Mouse (Mus musculus) fibroblast of lung, adult 2 months (primary cell): Measurements from ENCODE around the gene Krt71.
A peak's percentile ranks its signal among the peaks of the same experiment; 100 is the strongest.
"Not testable (repeated sequence)": the region's sequence is repeated elsewhere in the genome, so short reads cannot be mapped to it uniquely, and the experiment has no call there.

ENCODE experiments used
- DNase-seq: peaks from one replicate; pipeline ENCODE4 v3.0.0-alpha.2; 2011; ENCODE audit warnings: low read depth

The Krt71 gene

DNA sequence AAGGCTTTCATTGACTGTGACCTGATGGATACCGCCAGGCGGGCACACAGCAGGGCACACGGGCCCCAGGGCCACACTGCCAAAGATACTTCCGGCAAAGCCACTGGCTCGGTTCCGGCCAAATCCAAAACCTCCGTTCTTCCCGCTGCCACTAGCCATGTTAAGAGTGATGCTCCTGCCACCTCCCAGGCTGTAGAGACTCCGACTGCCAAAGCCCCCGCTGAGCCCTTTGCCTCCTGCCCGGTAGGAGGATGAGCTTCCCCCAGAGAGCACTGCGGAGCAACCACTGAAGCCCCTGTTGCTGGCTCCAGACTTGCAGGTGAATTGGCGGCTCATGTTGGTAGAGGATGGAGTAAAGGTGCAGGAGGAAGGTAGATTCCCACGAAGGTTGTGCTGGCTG is at the start of gene Krt71:
Krt71 (minus strand) TSS at position 399 of the 400 bp plus-strand sequence.
- no peak for DNase-seq

DNA sequence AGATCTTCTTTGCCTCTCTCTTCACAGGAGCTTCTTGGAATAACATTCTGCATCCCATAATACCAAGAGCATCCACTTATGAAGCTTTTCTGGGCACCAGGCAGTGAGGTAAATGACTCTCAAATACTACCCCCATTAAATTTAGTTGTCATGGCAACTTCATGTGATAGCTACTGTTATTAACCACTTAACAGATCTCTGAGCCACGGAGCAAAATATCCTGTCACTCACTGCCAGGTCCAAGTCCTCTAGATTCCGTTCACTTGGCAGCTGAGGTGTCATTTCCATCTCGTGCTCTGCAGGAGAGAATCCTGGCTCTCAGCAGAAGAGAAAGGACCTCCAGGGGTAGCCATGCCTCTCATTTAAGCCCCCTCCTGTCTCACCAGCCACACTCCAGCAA is 48.0 kb upstream of the Krt71 start:
- DNase-seq = no peak

- DNase-seq = no peak
Observed at GRCm38 (mm10) chr15:101786360-101786759, 43.5 kb upstream of the Krt71 start, which contains the start of gene Krt72. Gene Krt72, minus strand, starts transcription at chr15:101786460.

DNA sequence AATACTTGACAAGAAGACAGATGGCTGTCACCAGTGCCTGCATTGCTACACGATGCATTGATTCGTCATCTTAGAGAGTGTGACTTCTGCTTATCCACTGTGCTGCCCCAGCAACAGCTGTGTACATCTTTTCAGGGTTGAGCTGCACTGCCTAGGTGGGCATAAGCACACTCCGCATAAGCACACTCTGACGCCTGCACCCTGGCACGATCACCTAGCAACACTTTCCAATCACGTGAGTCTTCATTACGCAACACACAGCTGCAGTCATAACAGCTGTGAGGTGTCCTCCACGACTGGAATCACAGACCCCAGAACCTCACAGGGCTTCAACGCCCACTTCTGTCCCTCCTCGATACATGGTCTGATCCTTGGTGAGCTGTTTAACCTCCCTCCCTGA is 30.5 kb upstream of the Krt71 start:
- no peak for DNase-seq

- peak; percentile 66 for DNase-seq
Observed at GRCm38 (mm10) chr15:101772711-101773081, 29.8 kb upstream of the Krt71 start.

DNA sequence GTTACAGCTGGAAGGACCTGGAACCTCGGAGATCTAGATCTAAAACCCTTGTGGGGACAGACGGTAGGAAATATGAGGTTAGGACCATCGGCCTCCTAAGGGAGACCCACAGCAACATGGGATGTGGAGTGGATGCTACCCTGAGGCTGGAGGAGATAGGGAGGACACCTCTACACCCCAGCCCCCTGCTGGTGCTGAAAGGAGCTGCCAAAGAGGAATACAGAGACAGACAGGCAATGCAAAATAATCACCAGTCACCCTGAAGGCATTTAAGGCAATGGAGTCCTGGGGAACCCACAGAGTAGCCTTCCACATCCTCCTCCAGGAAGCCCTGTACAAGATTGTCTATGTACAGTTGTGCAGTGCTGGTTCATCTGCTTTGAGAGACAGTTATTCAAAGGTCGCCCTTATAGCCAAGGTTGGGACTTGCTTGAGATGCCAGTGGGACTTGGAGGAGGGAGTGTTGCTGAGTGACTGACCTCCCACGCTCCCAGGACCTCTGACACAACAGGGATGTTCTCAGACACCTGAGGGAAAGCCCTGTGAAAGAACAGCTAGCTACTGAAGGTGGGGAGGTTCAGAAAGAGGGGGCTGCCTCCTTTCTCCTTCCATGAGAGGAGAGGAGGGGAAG is 29.3 kb upstream of the Krt71 start:
- DNase-seq = no peak

DNA sequence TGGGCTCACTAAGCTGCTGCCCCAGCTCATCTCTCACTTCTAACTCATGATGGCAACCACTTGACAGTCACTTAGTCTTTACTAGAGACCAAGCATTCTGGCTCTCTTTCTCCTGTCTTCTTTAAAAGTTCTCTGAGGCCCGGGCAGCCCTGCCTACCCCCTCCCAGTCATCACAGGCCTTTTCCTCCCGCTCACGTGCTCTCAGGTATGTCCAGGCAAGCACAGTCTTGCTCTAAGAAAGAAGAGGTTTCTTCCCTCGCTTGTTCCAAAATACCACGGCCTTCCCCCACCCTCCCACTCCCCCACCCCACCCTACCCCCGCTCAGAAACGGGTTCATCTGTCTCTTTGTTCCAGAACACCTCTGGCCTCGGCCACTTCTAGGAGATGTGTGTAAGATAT is 27.3 kb upstream of the Krt71 start:
- no peak for DNase-seq

DNA sequence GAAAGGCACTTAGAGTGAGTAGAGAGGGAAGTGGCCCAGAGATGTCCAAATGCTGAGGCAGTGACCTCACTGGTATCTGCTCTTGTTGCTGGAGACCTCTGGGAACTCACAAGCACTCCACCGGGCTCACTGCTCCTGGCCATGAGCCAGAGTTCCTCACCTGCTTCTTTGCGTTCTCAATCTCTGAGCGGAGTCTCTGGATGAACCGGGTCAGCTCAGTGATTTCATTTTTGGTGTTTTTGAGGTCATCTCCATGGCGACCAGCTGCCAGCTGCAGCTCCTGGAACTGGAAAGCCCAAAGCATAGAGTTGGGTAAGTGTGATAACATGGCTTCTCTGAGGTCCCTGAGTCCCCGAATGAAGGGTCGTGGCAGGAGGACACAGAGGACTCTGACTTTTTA is 5.1 kb downstream of the Krt71 start:
- no peak for DNase-seq

DNA sequence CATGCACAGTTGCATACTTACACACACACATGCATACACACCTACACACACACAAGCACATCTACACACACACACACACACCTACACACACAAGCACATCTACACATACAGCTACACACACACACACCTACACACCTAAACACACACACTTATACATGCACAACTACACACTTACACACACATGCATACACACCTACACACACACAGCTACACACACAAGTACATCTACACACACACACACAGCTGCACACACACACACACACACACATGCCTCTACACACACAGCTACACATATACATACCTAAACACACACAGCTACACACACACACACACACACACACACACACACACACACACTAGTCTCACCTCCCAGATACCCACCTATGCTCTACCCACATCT is 12.3 kb downstream of the Krt71 start:
- DNase-seq = no peak

GRCm38 (mm10) chr15:101724686-101725085 is 18.2 kb downstream of the Krt71 start:
- no peak for DNase-seq

GRCm38 (mm10) chr15:101715831-101716230 is 27.1 kb downstream of the Krt71 start:
- DNase-seq = peak; percentile 43

GRCm38 (mm10) chr15:101714356-101714755 is 28.6 kb downstream of the Krt71 start:
- no peak for DNase-seq

DNA sequence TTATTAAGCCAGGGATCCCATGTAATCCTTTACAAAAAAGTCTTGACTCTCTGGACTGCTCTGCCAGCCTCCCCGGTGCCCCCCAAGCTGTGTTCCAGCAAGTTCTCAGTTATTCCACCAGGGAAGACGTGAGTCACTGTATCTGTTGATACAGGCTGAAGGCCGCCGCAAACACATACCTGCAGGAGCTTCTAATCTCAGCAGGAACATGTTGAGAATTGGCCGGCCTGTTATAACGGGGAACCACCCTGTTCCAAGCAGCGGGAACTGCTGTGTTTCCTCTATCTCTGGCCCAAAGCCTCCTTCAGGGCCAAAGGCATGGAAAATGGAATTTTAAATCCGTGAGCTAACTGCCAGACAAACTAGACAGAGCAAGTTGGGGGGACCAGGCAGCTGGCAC is 29.2 kb downstream of the Krt71 start:
- DNase-seq = no peak

GRCm38 (mm10) chr15:101712720-101713119 is 30.2 kb downstream of the Krt71 start, which contains the start of gene Krt5:
Gene Krt5, minus strand, starts transcription at chr15:101712898.
- no peak for DNase-seq

GRCm38 (mm10) chr15:101708683-101709082 is 34.2 kb downstream of the Krt71 start:
- DNase-seq = no peak

DNA sequence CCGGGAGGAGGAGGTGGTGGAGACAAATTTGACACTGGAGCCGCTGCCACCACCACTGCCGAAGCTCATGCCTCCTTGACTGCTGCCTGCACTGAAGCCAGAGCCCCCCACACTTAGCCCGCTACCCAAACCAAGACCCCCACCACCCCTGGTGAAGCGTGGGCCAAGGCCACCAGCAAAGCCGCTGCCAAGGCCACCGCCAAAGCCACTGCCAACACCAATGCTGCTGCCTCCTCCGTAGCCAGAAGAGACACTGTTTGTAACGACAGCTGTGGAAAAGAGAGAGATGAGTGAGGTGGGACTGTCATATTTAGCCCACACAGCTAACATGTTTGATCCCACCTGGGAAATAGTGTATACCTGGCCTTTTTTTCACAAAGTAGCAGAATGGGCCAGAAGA is 35.5 kb downstream of the Krt71 start:
- DNase-seq = no peak

DNA sequence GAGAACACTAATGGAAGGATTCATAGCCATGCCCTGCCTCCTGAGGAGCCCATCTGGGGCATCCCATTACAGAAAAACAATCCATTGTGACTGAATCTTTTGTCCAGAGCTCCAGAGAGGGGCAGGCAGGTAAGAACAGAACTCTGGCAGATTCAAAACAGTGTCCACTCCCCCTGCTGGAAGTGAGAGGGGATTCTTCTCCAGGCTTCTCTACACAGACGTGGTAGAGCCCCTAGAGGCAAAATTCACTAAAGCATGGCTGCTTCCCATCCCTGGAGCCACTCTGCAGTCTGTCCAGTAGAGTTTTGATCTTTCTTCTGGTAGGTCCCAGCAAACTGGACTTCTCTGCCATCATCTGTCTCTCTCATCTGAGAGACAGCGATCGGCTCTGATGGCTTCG is 38.8 kb downstream of the Krt71 start:
- DNase-seq = no peak

DNA sequence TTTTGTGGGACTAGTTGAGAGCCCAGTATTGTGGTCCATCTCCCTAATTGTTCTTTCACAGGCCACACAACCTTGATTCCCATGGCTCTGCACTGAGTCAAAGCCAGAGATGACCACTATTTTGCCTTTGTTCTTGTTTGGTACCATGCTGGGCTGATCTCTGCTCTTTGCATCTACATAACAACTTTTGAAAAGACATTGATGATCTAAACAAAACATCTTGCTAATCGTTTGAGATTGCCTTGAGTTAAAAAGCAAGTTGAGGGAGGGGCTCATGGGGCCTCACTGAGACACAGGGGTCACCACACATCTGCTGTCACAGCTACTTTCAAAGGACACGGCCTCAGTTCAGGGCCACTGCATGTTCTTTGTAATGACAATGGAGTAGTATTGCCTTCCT is 40.5 kb downstream of the Krt71 start:
- no peak for DNase-seq

DNA sequence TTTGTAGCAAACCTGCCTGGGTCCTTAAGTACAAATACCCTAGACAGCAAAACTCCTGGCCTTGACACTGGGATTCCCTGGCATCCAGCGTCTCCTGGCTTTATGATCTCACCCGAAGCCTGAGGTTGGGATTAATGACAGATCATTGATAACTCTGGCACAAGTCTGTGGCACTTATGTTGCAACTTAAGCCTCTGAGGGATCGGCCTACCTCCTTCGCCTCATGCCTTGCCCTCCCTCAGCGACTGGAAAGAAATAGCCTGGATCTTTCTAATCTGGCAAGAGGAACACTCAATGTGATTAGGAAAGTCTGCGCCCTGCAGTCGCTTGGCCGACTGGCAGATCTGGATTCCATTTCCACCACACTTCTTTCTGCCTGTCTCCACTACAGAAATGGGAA is 43.0 kb downstream of the Krt71 start:
- peak; percentile 33 for DNase-seq

- no peak for DNase-seq
Observed at GRCm38 (mm10) chr15:101699192-101699591, 43.7 kb downstream of the Krt71 start.

DNA sequence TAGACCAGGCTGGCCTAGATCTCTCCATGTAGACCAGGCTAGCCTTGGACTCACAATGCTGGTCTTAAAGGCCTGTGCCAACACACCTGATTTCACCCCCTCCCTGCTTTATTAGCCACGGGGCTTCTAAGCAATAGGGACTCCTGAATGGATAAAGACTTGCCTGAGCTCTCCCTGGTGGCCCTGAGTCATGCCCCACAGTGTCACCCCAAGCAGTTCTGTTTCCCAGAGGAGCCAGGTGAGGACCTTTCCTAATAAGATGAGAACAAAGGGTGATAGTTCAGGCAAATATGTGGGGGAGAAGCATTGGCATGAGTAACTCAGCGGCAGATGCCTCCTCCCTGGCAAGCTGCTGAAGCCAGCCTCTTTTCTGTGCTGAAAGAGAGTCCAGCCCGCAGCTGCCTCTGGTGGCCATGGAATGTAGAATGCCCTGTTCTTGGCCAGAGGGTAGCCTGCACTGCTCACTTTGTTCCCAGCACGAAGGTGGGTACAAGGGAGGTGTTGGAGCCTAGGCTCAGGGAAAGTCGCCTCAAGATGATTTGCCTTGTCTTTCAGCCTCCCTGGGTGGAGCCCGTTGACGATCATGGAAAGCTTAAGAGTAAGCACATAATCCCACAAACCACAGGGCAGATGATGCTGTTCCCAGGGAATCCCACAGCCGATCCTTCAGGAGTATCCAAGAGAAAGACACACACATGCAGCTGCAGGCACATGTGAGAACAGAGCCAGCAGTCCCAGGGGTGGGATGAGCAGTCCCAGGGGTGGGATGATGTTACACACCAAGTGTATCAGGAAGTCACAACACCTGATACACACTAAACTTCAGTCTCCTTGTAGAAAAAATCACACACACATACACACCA is 45.4 kb downstream of the Krt71 start:
- DNase-seq = no peak

DNA sequence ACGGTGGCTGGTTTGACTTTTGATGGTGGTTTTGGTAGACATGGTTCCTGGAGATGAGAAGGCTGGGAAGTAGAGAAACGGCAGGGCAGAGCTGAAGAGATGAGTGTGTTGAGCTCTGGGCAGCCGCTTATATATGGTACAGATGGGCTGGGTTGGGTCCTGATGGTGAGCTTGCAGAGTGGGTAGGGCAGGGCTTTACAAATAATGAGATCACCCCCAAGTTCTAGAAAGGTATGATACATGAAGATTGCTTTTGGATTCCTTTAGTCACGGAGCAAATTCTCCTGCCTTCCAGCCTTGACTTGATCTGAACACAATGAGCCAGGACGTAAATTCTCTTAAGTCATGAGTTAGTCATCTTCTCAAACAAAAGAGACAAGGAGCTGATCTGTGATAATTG is 48.7 kb downstream of the Krt71 start, which contains the start of gene Krt6a:
Krt6a (minus strand) TSS at position 101 of the 400 bp plus-strand sequence.
- DNase-seq = no peak

- DNase-seq = not testable (repeated sequence)
Observed at GRCm38 (mm10) chr15:101690460-101690859, 52.4 kb downstream of the Krt71 start.
